ENCODE assay signal across 21 mouse cellular contexts in the genomic region with DNA sequence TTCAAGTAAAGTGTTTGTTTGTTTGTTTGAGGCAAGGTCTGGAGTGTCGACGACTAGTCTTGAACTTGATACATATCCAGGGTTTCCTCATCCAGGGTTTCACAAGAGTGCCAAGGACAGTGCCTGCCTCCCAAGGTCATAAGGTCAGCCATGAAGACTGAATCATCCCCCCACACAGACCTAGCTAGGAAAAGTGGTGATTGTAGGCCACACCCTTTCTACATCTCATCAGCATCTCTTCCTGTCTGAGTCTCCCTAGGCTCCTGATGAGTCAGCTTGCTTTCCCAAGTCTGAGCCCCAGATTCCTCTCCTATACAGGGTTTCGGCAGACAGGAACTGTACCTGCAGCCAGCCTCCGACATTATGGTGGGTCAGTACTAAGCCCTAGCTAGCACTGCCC. TPM values are rescaled to one million over a fixed set of nuclear protein-coding genes. Genes with fewer than 3 reads are reported as not detected.
DNase-seq lines count a peak whose midpoint lies in the region; ATAC-seq and TF ChIP-seq lines count a peak whose summit lies in the region.
"Had no signal": no experiment of that assay in that cellular context is flagged by ENCODE, and none has a peak within 500 bp of the region (broad histone marks: within the 10 kb centered on the region; RNA-seq: fewer than 3 reads in every experiment).

No protein-coding gene starts in this region.

- ATAC-seq in inflammation-experienced regulatory T-cells, adult 6 months: no peak
- ATAC-seq: forebrain, embryonic 14.5 days; hindbrain, embryonic 16.5 days had no signal

- WGBS in olfactory bulb, adult 2 months: 65% methylated on average over 4 of the region's 4 CpGs

- in situ Hi-C loops in CH12.LX (cut with MboI; ENCODE audit: low pct_ligation_motif_present, low pct_unique_long_range_greater_than_20kb, low sequenced_read_pairs): no loop called here

- no peak overlapping the region for H3K9ac ChIP-seq in CH12.LX (ENCODE audit: insufficient read depth, low read depth)
- H3K9ac ChIP-seq: heart, embryonic 13.5 days; neural tube, embryonic 13.5 days had no signal

- no peaks in the 10 kb centered on the region for H3K27me3 ChIP-seq in CH12.LX (replicated peaks)
- H3K27me3 ChIP-seq: heart, embryonic 13.5 days; neural tube, embryonic 13.5 days had no signal

- no peak for TF ChIP-seq EP300 in CH12.LX (IDR thresholded peaks at IDR 0.05; ENCODE audit: low read length)

- peaks cover 0 to 50% of the 10 kb centered on the region in 2 experiments for H3K36me3 ChIP-seq in CH12.LX (replicated peaks in 1 of 2; ENCODE audit: control insufficient read depth in 1 of 2, insufficient read depth in 1 of 2, low read length in 1 of 2)
- H3K36me3 ChIP-seq: embryonic facial prominence, embryonic 10.5 days; G1E; midbrain, embryonic 10.5 days; neural tube, embryonic 13.5 days had no signal

- H3K4me3 ChIP-seq in CH12.LX (replicated peaks in 1 of 3; ENCODE audit: low read depth in 2 of 3, low read length in 2 of 3, poor library complexity in 1 of 3): no peak overlapping the region
- H3K4me3 ChIP-seq in olfactory bulb, adult 2 months (ENCODE audit: insufficient read depth, low read depth, low read length): no peak overlapping the region
- H3K4me3 ChIP-seq: embryonic facial prominence, embryonic 10.5 days; erythroblast, embryonic 14.5 days; heart, embryonic 13.5 days; midbrain, embryonic 10.5 days; neural tube, embryonic 13.5 days had no signal

- H3K27ac ChIP-seq in CH12.LX (ENCODE audit: insufficient read depth, low read depth): peak overlapping the region; percentile 78
- H3K27ac ChIP-seq in olfactory bulb, adult 2 months (ENCODE audit: insufficient read depth, low read depth, low read length): 0 out of 2 replicates have a peak overlapping the region, but pooled peaks have one; percentile 8
- H3K27ac ChIP-seq: embryonic facial prominence, embryonic 10.5 days; heart, embryonic 13.5 days; midbrain, embryonic 10.5 days; neural tube, embryonic 13.5 days had no signal

- no peaks in the 10 kb centered on the region for H3K9me3 ChIP-seq in CH12.LX (replicated peaks; ENCODE audit: low read length)
- H3K9me3 ChIP-seq: embryonic facial prominence, embryonic 10.5 days; G1E; heart, embryonic 13.5 days; midbrain, embryonic 10.5 days; neural tube, embryonic 13.5 days had no signal

- intact Hi-C loops in heart, postnatal 36 days (cut with DNase I): no loop called here

- no peak for TF ChIP-seq RAD21 in CH12.LX (IDR thresholded peaks at IDR 0.05; ENCODE audit: low read depth, low read length)

- TF ChIP-seq POLR2A in CH12.LX (IDR thresholded peaks at IDR 0.05; ENCODE audit: low read depth, low read length): 0 out of 2 replicates have a peak, but pooled peaks have one; percentile 17
- no peak for TF ChIP-seq POLR2A in olfactory bulb, adult 2 months (IDR thresholded peaks at IDR 0.05; ENCODE audit: insufficient read depth, low read depth, low read length)

- peaks cover 42 to 93% of the 10 kb centered on the region in 2 experiments for H3K4me1 ChIP-seq in CH12.LX (ENCODE audit: control insufficient read depth in 1 of 2, insufficient read depth in 2 of 2)
- peaks cover 3% of the 10 kb centered on the region for H3K4me1 ChIP-seq in olfactory bulb, adult 2 months (ENCODE audit: control insufficient read depth, insufficient read depth, low read length)

- no peak; a peak in 1 of 4 replicates for TF ChIP-seq CTCF in CH12.LX (conservative IDR thresholded peaks at IDR 0.05 in 1 of 2, IDR thresholded peaks at IDR 0.05 in 1 of 2; ENCODE audit: low read depth in 2 of 2, low read length in 2 of 2)
- no peak for TF ChIP-seq CTCF in olfactory bulb, adult 2 months (IDR thresholded peaks at IDR 0.05; ENCODE audit: insufficient read depth, low read depth, low read length)

- H3K4me2 ChIP-seq in CH12.LX (ENCODE audit: insufficient read depth, low read depth, poor library complexity, severe bottlenecking): no peak overlapping the region
- H3K4me2 ChIP-seq: heart, embryonic 13.5 days; neural tube, embryonic 13.5 days had no signal

- peak; percentile 88 for DNase-seq in heart, adult 11 months
- DNase-seq in heart, postnatal 36 days: no peak
- DNase-seq in CH12.LX (ENCODE audit: extremely low read depth) (no peak), R1 (ENCODE audit: low read depth, low spot score) (peak; percentile 80)
- DNase-seq in T-cell, adult 2 months (ENCODE audit: low spot score): no peak
- DNase-seq: cerebellum, adult 18-20 months; heart, postnatal 4 days; kidney, adult 2 months; kidney, postnatal 25 days; right cerebral cortex, postnatal 4 days; thymus, postnatal 4 days had no signal

- dilution Hi-C loops in CH12.LX (cut with MboI; ENCODE audit: extremely low pct_ligation_motif_present, extremely low pct_unique_long_range_greater_than_20kb, low sequenced_read_pairs): no loop called here

- peaks cover 58% of the 10 kb centered on the region for H3K79me2 ChIP-seq in CH12.LX (replicated peaks; ENCODE audit: control insufficient read depth, extremely low read depth, insufficient read depth, poor library complexity, severe bottlenecking)

TF ChIP-seq in CH12.LX, 34 proteins besides CTCF, POLR2A, EP300 and RAD21:
- TF ChIP-seq HCFC1 (IDR thresholded peaks at IDR 0.05; ENCODE audit: low read depth, low read length) (no peak), ELF1 (IDR thresholded peaks at IDR 0.05; ENCODE audit: low read depth, low read length) (0 out of 2 replicates have a peak, but pooled peaks have one; percentile 11)

RNA-seq across cellular contexts. Expression of gene Myo1e, which starts 41.7 kb away (rescaled TPM):
- total RNA-seq in heart, postnatal 36 days (2021): 10 to 100 TPM in 1 of 2 experiments, 1 to 10 TPM in 1; 8.6 to 10.2 TPM
- total RNA-seq in CH12.LX (2012; rRNA removed) (97.6 and 98.7 TPM in 2 replicates), CH12.LX (2014; rRNA removed) (82.3 and 88.5 TPM in 2 replicates)
- 186 and 188 TPM in 2 replicates for polyA plus RNA-seq in CH12.LX (2012; ENCODE audit: insufficient read length, low read depth)
- polyA plus RNA-seq in olfactory bulb, adult 2 months (2012; ENCODE audit: insufficient read depth, insufficient read length, low replicate concordance, missing spikeins): not detected in 2 replicates
- 10 to 100 TPM; 25.0 to 41.4 (median 29.7) TPM for polyA plus RNA-seq in inflammation-experienced regulatory T-cells, adult 6 months (2017; shearing (Covaris generic))

Comparison
In these comparisons a context has a peak if more than half of its experiments do, and no peak if none do; other contexts are left out.
1. DNase-seq: peak in heart, adult 11 months (single experiment) and R1 (single experiment); none in heart, postnatal 36 days (0 of 2), CH12.LX (single experiment) and T-cell, adult 2 months (single experiment).
2. RNA of gene Myo1e, which starts 41.7 kb away (polyA plus RNA-seq): 186 to 188 TPM in CH12.LX and 25.0 to 41.4 TPM in inflammation-experienced regulatory T-cells, adult 6 months; not detected in olfactory bulb, adult 2 months; every median in the first group is over 10 times any median in the second.